Mouse (Mus musculus): Measurements from ENCODE around the gene Ckap2. TPM values are rescaled to one million over a fixed set of nuclear protein-coding genes. Genes with fewer than 3 reads are reported as not detected.

The Ckap2 gene
- polyA plus RNA-seq, 1 experiment, result 7.6 TPM

- Histone ChIP-seq H3ac (ENCODE audit: control insufficient read depth, insufficient read length) (no peak overlapping the region), H3K36me3 (ENCODE audit: control insufficient read depth, insufficient read depth) (peaks cover 22% of the 10 kb centered on the region), H3K27me3 (ENCODE audit: control insufficient read depth, insufficient read depth, insufficient read length) (no peaks in the 10 kb centered on the region), H3K4me2 (ENCODE audit: low read depth) (no peak overlapping the region), H3K79me2 (ENCODE audit: control insufficient read depth, insufficient read depth) (no peaks in the 10 kb centered on the region), H3K4me3 (no peak overlapping the region)
- TF ChIP-seq USF1 (IDR thresholded peaks at IDR 0.05; ENCODE audit: low read depth) (no peak), REST (IDR thresholded peaks at IDR 0.05; ENCODE audit: insufficient read depth, insufficient read length) (no peak), CEBPB (IDR thresholded peaks at IDR 0.05; ENCODE audit: insufficient read depth, poor library complexity, severe bottlenecking) (no peak), SRF (IDR thresholded peaks at IDR 0.05; ENCODE audit: control insufficient read depth, insufficient read length, low read depth) (no peak), E2F4 (IDR thresholded peaks at IDR 0.05; ENCODE audit: insufficient read depth) (no peak), POLR2AphosphoS2 (IDR thresholded peaks at IDR 0.05; ENCODE audit: insufficient read length, low read depth) (no peak), TCF12 (IDR thresholded peaks at IDR 0.05; ENCODE audit: insufficient read depth, poor library complexity, severe bottlenecking) (no peak), MYOD1 (IDR thresholded peaks at IDR 0.05; ENCODE audit: control insufficient read depth in 1 of 3, insufficient read length in 2 of 3, low read depth in 2 of 3) (no peak), MAX (IDR thresholded peaks at IDR 0.05; ENCODE audit: low read depth) (no peak), TCF3 (IDR thresholded peaks at IDR 0.05; ENCODE audit: insufficient read length, low read depth) (no peak), POLR2A (IDR thresholded peaks at IDR 0.05; ENCODE audit: insufficient read length, low read depth) (no peak), MYOG (IDR thresholded peaks at IDR 0.05; ENCODE audit: control insufficient read depth in 1 of 3, insufficient read depth in 1 of 3, insufficient read length in 2 of 3, low read depth in 2 of 3) (no peak)
Measured at GRCm38 (mm10) chr8:22214826-22215225, 29.2 kb upstream of the Ckap2 start.

GRCm38 (mm10) chr8:22209012-22209411, 23.4 kb upstream of the Ckap2 start:
- TF ChIP-seq MYOG (IDR thresholded peaks at IDR 0.05; ENCODE audit: control insufficient read depth in 1 of 3, insufficient read depth in 1 of 3, insufficient read length in 2 of 3, low read depth in 2 of 3) (no peak), CEBPB (IDR thresholded peaks at IDR 0.05; ENCODE audit: insufficient read depth, poor library complexity, severe bottlenecking) (no peak), E2F4 (IDR thresholded peaks at IDR 0.05; ENCODE audit: insufficient read depth) (no peak), TCF12 (IDR thresholded peaks at IDR 0.05; ENCODE audit: insufficient read depth, poor library complexity, severe bottlenecking) (no peak), USF1 (IDR thresholded peaks at IDR 0.05; ENCODE audit: low read depth) (no peak), MAX (IDR thresholded peaks at IDR 0.05; ENCODE audit: low read depth) (no peak)
- Histone ChIP-seq H3K4me3 (no peak overlapping the region), H3K27me3 (ENCODE audit: control insufficient read depth, insufficient read depth, insufficient read length) (no peaks in the 10 kb centered on the region), H3K36me3 (ENCODE audit: control insufficient read depth, insufficient read depth) (peaks cover 16% of the 10 kb centered on the region), H3K79me2 (ENCODE audit: control insufficient read depth, insufficient read depth) (no peaks in the 10 kb centered on the region), H3ac (ENCODE audit: control insufficient read depth, insufficient read length) (no peak overlapping the region), H3K4me2 (ENCODE audit: low read depth) (no peak overlapping the region)

- no peaks in the 10 kb centered on the region for H3K79me2 ChIP-seq (ENCODE audit: control insufficient read depth, insufficient read depth)
- H3K27me3 ChIP-seq (ENCODE audit: control insufficient read depth, insufficient read depth, insufficient read length), result no peaks in the 10 kb centered on the region
- no peak overlapping the region for H3K4me2 ChIP-seq (ENCODE audit: low read depth)
- H3K36me3 ChIP-seq (ENCODE audit: control insufficient read depth, insufficient read depth), result peaks cover 23% of the 10 kb centered on the region
- no peak overlapping the region for H3K4me3 ChIP-seq
- TF ChIP-seq CEBPB (IDR thresholded peaks at IDR 0.05; ENCODE audit: insufficient read depth, poor library complexity, severe bottlenecking), result no peak
- no peak for TF ChIP-seq SRF (IDR thresholded peaks at IDR 0.05; ENCODE audit: control insufficient read depth, insufficient read length, low read depth)
- TF ChIP-seq USF1 (IDR thresholded peaks at IDR 0.05; ENCODE audit: low read depth), result no peak
- TF ChIP-seq TCF12 (IDR thresholded peaks at IDR 0.05; ENCODE audit: insufficient read depth, poor library complexity, severe bottlenecking), result no peak
- TF ChIP-seq TCF3 (IDR thresholded peaks at IDR 0.05; ENCODE audit: insufficient read length, low read depth), result no peak
- TF ChIP-seq E2F4 (IDR thresholded peaks at IDR 0.05; ENCODE audit: insufficient read depth), result no peak
- no peak for TF ChIP-seq REST (IDR thresholded peaks at IDR 0.05; ENCODE audit: insufficient read depth, insufficient read length)
- TF ChIP-seq MYOG (IDR thresholded peaks at IDR 0.05; ENCODE audit: control insufficient read depth in 1 of 3, insufficient read depth in 1 of 3, insufficient read length in 2 of 3, low read depth in 2 of 3), result no peak
- no peak for TF ChIP-seq POLR2A (IDR thresholded peaks at IDR 0.05; ENCODE audit: insufficient read length, low read depth)
- no peak overlapping the region for H3ac ChIP-seq (ENCODE audit: control insufficient read depth, insufficient read length)
Measured at GRCm38 (mm10) chr8:22207535-22207934, 21.9 kb upstream of the Ckap2 start.

GRCm38 (mm10) chr8:22199481-22199880, 13.9 kb upstream of the Ckap2 start:
- no peak overlapping the region for H3ac ChIP-seq (ENCODE audit: control insufficient read depth, insufficient read length)
- no peaks in the 10 kb centered on the region for H3K27me3 ChIP-seq (ENCODE audit: control insufficient read depth, insufficient read depth, insufficient read length)
- no peak overlapping the region for H3K4me3 ChIP-seq
- H3K36me3 ChIP-seq (ENCODE audit: control insufficient read depth, insufficient read depth), result peaks cover 9% of the 10 kb centered on the region
- H3K79me2 ChIP-seq (ENCODE audit: control insufficient read depth, insufficient read depth), result peaks cover 10% of the 10 kb centered on the region
- TF ChIP-seq USF1 (IDR thresholded peaks at IDR 0.05; ENCODE audit: low read depth) (no peak), TCF3 (IDR thresholded peaks at IDR 0.05; ENCODE audit: insufficient read length, low read depth) (no peak), POLR2A (IDR thresholded peaks at IDR 0.05; ENCODE audit: insufficient read length, low read depth) (no peak), POLR2AphosphoS2 (IDR thresholded peaks at IDR 0.05; ENCODE audit: insufficient read length, low read depth) (no peak), SRF (IDR thresholded peaks at IDR 0.05; ENCODE audit: control insufficient read depth, insufficient read length, low read depth) (no peak), MAX (IDR thresholded peaks at IDR 0.05; ENCODE audit: low read depth) (no peak), MYOD1 (IDR thresholded peaks at IDR 0.05; ENCODE audit: control insufficient read depth in 1 of 3, insufficient read length in 2 of 3, low read depth in 2 of 3) (no peak), MYOG (IDR thresholded peaks at IDR 0.05; ENCODE audit: control insufficient read depth in 1 of 3, insufficient read depth in 1 of 3, insufficient read length in 2 of 3, low read depth in 2 of 3) (no peak), REST (IDR thresholded peaks at IDR 0.05; ENCODE audit: insufficient read depth, insufficient read length) (no peak), E2F4 (IDR thresholded peaks at IDR 0.05; ENCODE audit: insufficient read depth) (no peak)
- no peak overlapping the region for H3K4me2 ChIP-seq (ENCODE audit: low read depth)

- Histone ChIP-seq H3ac (ENCODE audit: control insufficient read depth, insufficient read length) (no peak overlapping the region), H3K36me3 (ENCODE audit: control insufficient read depth, insufficient read depth) (no peaks in the 10 kb centered on the region), H3K27me3 (ENCODE audit: control insufficient read depth, insufficient read depth, insufficient read length) (no peaks in the 10 kb centered on the region), H3K4me2 (ENCODE audit: low read depth) (no peak overlapping the region), H3K79me2 (ENCODE audit: control insufficient read depth, insufficient read depth) (peaks cover 22% of the 10 kb centered on the region), H3K4me3 (no peak overlapping the region)
- TF ChIP-seq MYOD1 (IDR thresholded peaks at IDR 0.05; ENCODE audit: control insufficient read depth in 1 of 3, insufficient read length in 2 of 3, low read depth in 2 of 3) (peak in 1 of 3 experiments; percentile 12), POLR2AphosphoS2 (IDR thresholded peaks at IDR 0.05; ENCODE audit: insufficient read length, low read depth) (no peak), MYOG (IDR thresholded peaks at IDR 0.05; ENCODE audit: control insufficient read depth in 1 of 3, insufficient read depth in 1 of 3, insufficient read length in 2 of 3, low read depth in 2 of 3) (peak in 1 of 3 experiments; percentile 37)
Measured at GRCm38 (mm10) chr8:22197914-22198313, 12.3 kb upstream of the Ckap2 start.
